Mouse (Mus musculus) brown adipose tissue, adult 24 weeks (tissue): ENCODE measurements around the gene Tmem201. TPM values are rescaled to one million over a fixed set of nuclear protein-coding genes. Genes with fewer than 3 reads are reported as not detected.
A peak's percentile ranks its signal among the peaks of the same experiment; 100 is the strongest.

ENCODE experiments used
- H3K27ac ChIP-seq: fragments of 200-500 bp; replicated peaks from 2 replicates; pipeline ENCODE4 v1.5.1; 2012; ENCODE audit warnings: low read depth, mild to moderate bottlenecking, low read length
- H3K4me1 ChIP-seq: fragments of 200-500 bp; 2 replicates; pipeline ENCODE4 v1.6.1; 2012; ENCODE audit warnings: low read length, mixed read lengths; ENCODE audit not compliant: control insufficient read depth, insufficient read depth, insufficient read length
- H3K4me3 ChIP-seq: fragments of 200-500 bp; 2 replicates; pipeline ENCODE4 v1.5.1; 2012; ENCODE audit warnings: low read depth, mild to moderate bottlenecking, low read length, moderate library complexity; ENCODE audit not compliant: insufficient read depth
- polyA plus RNA-seq: library from polyadenylated mRNA; stranded (reverse); fragments of >200 nt; gene quantifications from 2 replicates; pipeline ENCODE4 v1.2.4, GENCODE M21; 2012; ENCODE audit not compliant: missing spikeins, insufficient read depth, insufficient read length

The Tmem201 gene
- polyA plus RNA-seq, 1 experiment: 9.2 TPM

DNA sequence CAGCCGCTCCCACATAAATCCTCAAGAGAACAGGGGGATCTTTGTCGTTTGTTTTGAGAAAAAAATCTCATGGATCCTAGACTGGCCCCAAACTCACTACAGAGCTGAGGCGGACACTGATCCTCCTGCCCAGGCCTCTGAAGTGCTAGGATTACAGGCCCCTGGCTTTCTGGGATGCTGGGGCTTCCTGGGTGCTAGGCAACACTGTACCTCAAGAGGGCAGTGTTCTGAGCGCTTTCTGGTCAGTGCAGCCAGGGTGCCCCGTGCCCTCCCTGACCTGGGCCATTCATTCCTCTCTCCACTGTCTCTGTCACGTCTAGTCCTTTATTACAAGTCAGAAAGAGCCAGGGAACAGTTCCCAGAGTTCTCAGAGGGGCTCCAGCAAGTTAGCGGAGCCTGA, 25.9 kb downstream of the Tmem201 start:
- no peak overlapping the region for H3K27ac ChIP-seq
- no peak overlapping the region for H3K4me3 ChIP-seq
- H3K4me1 ChIP-seq: no peaks in the 10 kb centered on the region

DNA sequence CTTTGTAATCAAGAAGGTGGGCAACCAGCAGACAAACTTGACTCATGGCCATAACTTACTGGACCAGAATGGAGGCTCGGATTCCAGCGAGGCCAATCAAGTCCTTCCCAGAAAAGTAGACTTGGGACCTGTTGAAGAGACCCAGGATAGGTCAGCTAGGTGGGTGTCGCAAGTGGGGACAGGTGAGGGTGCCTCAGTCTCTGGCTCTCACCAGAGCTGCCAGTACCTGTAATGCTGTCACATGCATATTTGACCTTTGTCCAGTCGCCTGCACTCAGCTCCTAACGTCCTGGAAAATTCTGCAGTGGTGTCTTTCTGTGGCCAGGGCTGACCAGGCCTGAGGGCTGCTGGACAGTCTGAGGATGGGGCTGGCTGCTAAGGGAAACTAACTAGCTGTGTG, 26.4 kb downstream of the Tmem201 start:
- no peak overlapping the region for H3K27ac ChIP-seq
- H3K4me1 ChIP-seq: no peaks in the 10 kb centered on the region
- H3K4me3 ChIP-seq: no peak overlapping the region

DNA sequence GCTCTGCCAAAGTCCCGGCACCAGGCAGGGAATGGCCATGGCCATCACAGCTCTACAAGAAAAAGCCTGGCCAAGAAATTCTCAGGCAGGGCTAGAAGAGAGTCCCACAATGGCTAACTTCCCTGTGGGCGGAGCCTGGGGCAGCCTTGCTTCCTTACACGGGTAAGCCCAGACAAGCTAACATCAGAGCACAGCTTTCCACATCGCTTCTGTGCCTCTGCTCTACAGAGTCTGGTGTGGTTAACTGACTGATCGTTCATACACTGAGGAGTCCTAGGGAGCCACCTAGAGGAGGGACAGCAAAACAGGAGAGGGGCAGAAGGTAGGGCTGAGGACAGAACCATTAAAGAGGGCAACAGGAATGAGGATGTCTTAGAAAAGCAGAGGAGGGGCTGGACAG, 27.3 kb downstream of the Tmem201 start:
- Histone ChIP-seq H3K4me1 (no peaks in the 10 kb centered on the region), H3K27ac (no peak overlapping the region), H3K4me3 (no peak overlapping the region)

DNA sequence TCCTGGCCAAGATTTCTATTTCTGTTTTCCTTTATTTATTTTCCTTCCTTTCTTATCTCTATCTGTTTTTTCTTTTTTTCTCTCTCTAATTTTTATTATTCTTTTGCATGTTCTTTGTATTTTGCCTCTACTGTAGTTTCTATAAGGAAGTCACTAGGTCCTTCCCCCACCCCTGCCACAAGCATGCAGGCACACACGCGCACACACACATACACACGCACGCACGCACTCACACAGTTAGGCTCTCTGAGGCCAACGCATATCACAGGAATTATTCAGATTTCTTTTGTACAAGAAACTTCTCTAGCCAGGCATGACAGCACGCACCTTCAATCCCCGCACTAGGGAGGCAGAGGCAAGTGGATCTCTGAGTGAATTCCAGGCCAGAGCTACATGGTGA, 31.9 kb downstream of the Tmem201 start:
- no peak overlapping the region for H3K4me3 ChIP-seq
- H3K27ac ChIP-seq: no peak overlapping the region
- no peaks in the 10 kb centered on the region for H3K4me1 ChIP-seq

DNA sequence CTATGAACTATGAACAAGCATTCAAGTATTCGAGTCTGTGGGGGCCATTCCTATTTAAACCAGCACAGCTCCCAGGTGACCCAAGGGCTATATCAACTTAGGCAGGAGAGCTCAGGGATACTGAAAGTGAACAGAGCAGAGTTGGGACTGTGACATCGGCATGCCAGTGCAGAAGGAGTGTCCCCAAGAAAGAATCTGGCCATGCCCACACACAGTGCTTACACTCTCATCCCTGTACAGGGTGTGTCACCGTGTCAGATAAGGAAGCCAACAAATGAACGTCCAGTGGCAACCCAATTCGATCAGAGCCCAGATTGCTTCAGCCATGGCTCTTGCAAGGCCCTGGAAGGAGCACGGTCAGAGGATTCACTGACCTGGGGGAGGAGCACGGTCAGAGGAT, 32.5 kb downstream of the Tmem201 start:
- H3K4me1 ChIP-seq: no peaks in the 10 kb centered on the region

DNA sequence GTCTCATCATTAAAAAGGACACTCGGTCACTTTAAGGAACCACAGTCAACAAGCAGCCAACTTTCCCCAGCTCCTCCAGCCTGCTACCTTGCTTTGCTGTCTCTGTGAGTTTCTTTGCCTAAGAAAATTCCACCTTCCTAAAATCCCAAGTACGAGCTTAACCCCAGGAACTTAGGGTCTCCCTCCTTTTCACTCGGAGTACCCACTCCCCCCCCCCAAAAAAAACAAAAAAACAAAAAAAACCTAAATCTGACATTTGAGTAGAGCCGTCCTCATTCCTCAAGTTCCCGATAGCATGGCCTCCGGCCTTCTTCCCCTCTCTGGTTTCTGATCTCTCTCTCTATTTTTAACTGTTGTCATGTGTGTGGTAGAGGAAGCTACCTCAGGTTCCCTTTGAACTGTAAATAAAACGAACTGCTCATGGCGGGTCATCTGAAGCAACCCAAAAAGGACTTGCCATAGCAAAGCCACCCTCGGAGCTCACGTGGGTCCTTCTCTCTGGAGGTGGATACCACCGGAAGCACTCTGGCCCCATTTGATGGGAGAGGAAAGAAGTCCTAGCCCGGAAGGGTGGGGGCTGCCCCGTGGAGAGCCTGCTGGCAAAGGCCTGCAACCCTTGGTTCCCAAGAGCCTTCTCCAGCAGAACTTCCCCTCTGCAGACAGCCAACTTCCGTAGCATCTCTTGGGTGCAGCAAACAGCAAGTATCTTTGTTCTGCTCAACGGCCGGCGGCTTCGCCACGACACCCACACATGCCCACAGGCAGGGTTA, 35.4 kb downstream of the Tmem201 start, which contains the start of gene Pik3cd:
Gene Pik3cd (minus strand): TSS at position 362 of the 770 bp plus-strand sequence.
- Histone ChIP-seq H3K4me1 (no peaks in the 10 kb centered on the region), H3K27ac (peak within 1 kb of the TSS; percentile 75), H3K4me3 (peak within 1 kb of the TSS; percentile 21)

More for the DNA sequence above, 32.5 kb downstream of the Tmem201 start:
- Histone ChIP-seq H3K27ac (no peak overlapping the region), H3K4me3 (no peak overlapping the region)

DNA sequence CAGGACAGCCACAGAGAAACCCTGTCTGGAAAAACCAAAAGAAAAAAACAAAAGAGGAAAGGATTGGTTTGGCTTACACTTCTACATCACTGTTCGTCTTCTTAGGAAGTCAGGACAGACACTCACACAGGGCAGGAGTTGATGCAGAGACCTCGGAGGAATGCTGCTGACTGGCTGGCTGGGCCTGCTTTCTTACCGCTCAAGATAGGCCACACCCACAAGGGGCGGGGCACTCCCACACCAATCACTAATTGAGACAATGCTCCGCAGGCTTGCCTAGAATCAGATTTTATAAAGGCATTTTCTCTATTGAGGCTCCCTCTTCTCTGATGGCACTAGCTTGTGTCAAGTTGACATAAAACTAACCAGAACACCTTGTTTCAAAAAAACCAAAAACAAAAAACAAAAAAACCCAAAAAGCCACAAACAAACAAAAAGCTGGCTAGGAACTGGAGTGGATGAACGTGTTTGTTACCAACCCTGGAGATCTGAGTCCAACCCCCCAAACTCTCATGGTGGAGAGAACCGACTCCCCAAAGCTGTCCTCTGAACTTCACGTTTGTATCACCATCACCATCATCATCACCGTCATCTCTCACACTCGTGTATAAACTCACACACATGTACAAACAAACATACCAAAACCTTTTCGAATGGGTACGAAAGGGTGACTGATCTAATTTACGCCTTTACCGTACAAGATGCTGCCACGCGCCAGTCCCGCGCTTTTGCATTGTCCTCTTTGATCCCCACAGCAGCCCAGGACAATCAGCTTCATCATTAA, 36.2 kb downstream of the Tmem201 start:
- H3K4me3 ChIP-seq: peak overlapping the region; percentile 21
- H3K27ac ChIP-seq: peak overlapping the region; percentile 75
- no peaks in the 10 kb centered on the region for H3K4me1 ChIP-seq

DNA sequence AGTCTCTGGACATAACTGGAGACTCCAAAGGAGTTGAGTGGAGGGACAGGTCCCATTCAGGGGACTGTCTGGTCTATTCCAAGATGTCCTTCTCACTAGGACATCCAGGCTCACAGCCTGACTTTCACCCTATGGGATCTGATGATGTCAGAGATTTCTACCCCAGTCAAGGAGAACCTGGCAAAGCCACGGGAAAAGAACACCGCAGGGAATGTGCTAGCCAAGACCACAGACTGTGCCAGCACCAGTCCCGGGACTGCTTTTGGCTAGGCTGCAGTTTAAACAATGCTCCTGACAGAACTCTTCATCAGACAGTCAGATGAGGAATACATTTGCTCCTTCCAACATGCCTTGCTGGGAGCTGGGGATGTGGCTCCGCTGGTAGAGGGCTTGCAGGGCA, 37.9 kb downstream of the Tmem201 start:
- H3K4me3 ChIP-seq: no peak overlapping the region
- H3K27ac ChIP-seq: no peak overlapping the region
- H3K4me1 ChIP-seq: no peaks in the 10 kb centered on the region

DNA sequence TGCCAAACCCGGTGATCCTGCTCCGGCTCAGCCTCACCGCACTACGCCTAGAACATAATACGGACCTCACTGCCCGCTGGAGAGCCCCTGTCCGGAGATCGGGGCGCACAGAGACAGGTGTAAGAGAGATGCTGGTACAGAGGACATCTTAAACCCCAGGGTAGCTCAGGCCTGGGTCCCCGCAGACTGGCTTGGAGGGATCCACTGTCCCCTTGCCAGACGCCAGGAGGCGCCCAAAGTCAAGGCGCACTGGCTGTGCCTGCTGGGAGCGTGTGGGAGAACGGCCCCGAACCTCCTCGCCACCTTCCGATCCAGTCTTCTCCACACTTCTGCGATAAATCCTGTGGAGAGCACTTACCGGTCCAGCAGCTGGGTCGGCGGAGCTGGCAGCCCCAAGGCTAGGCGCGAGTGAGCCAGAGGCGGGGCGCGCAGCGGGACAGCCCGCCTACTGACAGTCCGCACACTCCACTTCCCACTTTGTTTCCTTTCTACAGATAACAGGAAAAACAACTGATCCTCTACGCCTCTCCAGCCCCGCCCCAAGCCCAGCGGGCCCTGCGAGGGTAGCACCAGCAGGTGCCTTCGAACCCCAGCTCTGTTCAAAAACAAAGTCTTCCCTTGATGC, 39.5 kb downstream of the Tmem201 start:
- no peaks in the 10 kb centered on the region for H3K4me1 ChIP-seq
- H3K4me3 ChIP-seq: peak overlapping the region; percentile 60
- H3K27ac ChIP-seq: peak overlapping the region; percentile 37

DNA sequence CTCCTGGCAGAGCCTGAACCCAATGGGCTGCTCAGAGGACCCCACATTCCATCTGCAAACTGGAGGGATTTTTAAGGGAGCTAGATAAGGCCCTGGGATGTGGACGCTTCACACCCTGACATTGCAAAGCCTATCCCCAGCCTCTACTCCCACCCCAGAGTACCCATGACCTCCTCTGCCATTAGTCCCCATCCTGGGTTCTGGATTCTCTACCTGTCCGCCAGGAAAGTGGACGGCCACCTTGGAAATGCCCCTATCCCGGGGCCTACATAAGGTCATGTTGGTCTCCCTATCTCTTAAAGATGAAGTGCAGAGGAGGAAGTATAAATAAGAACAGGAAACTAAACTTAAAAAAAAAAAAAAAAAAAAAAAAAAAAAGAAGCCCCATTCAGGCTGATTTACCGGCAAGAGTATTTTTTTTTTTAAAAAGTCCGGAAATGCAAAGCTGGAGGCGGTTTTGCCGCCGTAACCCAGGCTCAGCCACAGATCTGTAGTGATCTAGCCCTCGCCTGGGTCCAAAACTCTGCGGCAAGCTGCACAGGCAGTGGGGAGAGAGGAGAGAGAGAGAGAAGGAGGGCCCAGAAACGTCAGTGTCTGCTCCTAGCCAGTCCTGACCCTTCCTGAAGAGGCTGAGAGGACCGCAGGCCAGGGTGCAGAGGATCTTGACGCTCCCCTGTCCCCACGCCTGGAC, 40.2 kb downstream of the Tmem201 start:
- Histone ChIP-seq H3K4me1 (no peaks in the 10 kb centered on the region), H3K27ac (peak overlapping the region; percentile 37), H3K4me3 (peak overlapping the region; percentile 60)

DNA sequence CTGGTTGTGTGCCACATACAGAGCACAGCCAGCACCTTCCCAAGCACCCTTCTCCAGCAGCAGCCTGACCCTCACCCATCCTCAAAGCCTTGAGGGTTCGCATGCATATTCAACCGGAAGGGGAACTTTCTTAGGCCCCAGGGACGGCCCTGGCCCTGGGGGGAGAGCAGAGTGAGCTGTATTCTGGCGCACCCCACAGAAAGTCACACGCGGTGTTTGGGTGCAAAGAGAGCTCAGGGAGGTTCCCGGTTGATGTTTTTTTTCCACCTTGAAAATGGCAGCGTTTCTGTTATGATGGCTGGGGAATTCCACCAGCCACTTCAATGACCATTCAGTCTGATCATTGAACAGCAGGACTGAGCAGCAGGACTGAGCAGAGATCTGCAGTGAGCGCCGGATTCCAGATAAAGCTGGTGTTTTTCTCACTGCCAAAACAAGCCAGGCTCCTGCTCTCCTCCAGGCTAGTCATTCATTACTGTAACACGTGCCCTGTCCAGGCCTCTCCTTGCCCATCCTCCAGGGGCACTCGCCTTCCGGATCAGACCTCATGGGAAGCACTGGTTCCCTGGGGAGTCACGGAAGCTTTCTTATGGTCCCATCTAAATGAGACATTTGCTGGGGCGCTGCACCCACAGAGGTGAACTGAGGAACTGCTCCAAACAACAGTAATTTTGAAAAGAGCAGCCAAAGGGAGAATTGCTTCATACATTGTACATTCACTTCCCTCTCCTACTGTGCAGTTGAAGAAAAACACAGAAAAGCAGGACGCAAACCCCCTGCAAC, 41.5 kb downstream of the Tmem201 start:
- Histone ChIP-seq H3K4me3 (peak overlapping the region; percentile 23; the same call in 1 of the 2 replicates), H3K4me1 (no peaks in the 10 kb centered on the region), H3K27ac (no peak overlapping the region; the same call in 1 of the 2 replicates)

DNA sequence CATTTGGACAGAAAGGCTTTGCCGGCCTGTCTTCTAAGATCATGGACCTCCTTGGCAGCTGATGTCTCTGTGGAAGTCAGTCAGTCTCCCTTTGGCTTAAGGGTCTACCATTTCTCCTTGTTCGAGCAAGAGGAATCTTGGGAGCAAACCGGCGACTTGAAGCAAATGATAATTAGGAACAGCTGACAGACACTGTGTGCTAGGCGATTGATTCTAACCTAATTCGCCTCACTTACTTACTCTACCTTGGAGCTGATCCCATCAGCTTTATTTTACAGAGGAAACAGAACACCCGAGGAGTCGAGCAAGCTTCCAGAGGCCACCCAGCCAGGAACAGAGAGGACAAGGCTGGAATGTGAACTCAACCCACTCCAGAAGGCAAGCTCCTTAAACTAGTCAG, 46.5 kb downstream of the Tmem201 start:
- Histone ChIP-seq H3K4me3 (no peak overlapping the region), H3K27ac (no peak overlapping the region), H3K4me1 (no peaks in the 10 kb centered on the region)

DNA sequence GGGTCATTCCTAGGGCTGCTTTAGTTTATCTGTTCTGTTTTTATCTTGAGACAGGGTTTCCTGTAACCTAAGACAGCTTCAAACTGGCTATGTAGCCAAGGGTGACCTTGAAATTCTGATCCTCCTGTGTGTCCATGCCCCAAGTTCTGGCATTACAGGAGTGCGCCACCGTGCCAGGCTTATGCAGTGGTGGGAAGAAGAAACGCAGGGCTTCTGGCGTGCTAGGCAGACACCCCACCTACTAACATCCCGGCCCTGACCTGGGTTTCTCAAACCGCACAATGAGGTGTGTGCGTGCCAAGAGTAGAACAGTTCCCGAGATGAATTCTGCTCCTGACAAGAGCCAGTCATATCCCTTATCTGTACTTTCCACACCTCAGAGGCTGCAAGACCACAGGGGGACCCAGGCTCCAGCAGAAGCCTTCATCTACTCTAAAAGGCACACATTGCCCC, 47.0 kb downstream of the Tmem201 start:
- Histone ChIP-seq H3K4me3 (no peak overlapping the region), H3K4me1 (no peaks in the 10 kb centered on the region), H3K27ac (no peak overlapping the region)
